Mouse (Mus musculus): ENCODE data around the gene 4930402H24Rik. TPM values are rescaled to one million over a fixed set of nuclear protein-coding genes. Genes with fewer than 3 reads are reported as not detected.

The 4930402H24Rik gene
- polyA plus RNA-seq, 1 experiment from 2014 or later, result 13.4 TPM

GRCm38 (mm10) chr2:130724369-130724768, 181.8 kb downstream of the 4930402H24Rik start:
- Histone ChIP-seq H3K27ac (ENCODE audit: low read length) (no peak overlapping the region), H3K9me3 (replicated peaks; ENCODE audit: control insufficient read depth, low read length) (no peaks in the 10 kb centered on the region), H3K4me3 (ENCODE audit: low read depth, low read length) (no peak overlapping the region), H3K36me3 (ENCODE audit: control insufficient read depth, insufficient read depth) (peaks cover 14% of the 10 kb centered on the region), H3K4me2 (ENCODE audit: low read depth, low read length) (no peak overlapping the region), H3K9ac (ENCODE audit: low read depth, low read length) (no peak overlapping the region), H3K27me3 (ENCODE audit: control insufficient read depth, insufficient read depth, low read depth, low read length) (no peaks in the 10 kb centered on the region), H3K4me1 (ENCODE audit: control insufficient read depth, low read depth, low read length) (no peaks in the 10 kb centered on the region)
- 62% methylated on average over 4 of the region's 4 CpGs for WGBS (ENCODE audit: insufficient replicate concordance)
- ATAC-seq (ENCODE audit: low read depth), result no peak

GRCm38 (mm10) chr2:130717951-130718350, 188.3 kb downstream of the 4930402H24Rik start:
- no peak overlapping the region for H3K4me2 ChIP-seq (ENCODE audit: low read depth, low read length)
- no peaks in the 10 kb centered on the region for H3K4me1 ChIP-seq (ENCODE audit: control insufficient read depth, low read depth, low read length)
- H3K9me3 ChIP-seq (replicated peaks; ENCODE audit: control insufficient read depth, low read length), result no peaks in the 10 kb centered on the region
- H3K27ac ChIP-seq (ENCODE audit: low read length), result no peak overlapping the region
- ATAC-seq (ENCODE audit: low read depth), result no peak
- H3K4me3 ChIP-seq (ENCODE audit: low read depth, low read length), result no peak overlapping the region
- H3K36me3 ChIP-seq (ENCODE audit: control insufficient read depth, insufficient read depth), result no peaks in the 10 kb centered on the region; the same call in 1 of the 2 replicates
- H3K27me3 ChIP-seq (ENCODE audit: control insufficient read depth, insufficient read depth, low read depth, low read length), result no peaks in the 10 kb centered on the region
- WGBS (ENCODE audit: insufficient replicate concordance), result 50% methylated on average over 6 of the region's 6 CpGs
- no peak overlapping the region for H3K9ac ChIP-seq (ENCODE audit: low read depth, low read length)

- Histone ChIP-seq H3K27ac (ENCODE audit: low read length) (peak overlapping the region; percentile 52), H3K4me3 (ENCODE audit: low read depth, low read length) (no peak overlapping the region), H3K27me3 (ENCODE audit: control insufficient read depth, insufficient read depth, low read depth, low read length) (no peaks in the 10 kb centered on the region), H3K4me1 (ENCODE audit: control insufficient read depth, low read depth, low read length) (peaks cover 3% of the 10 kb centered on the region; the same call in 1 of the 2 replicates), H3K9ac (ENCODE audit: low read depth, low read length) (no peak overlapping the region), H3K9me3 (replicated peaks; ENCODE audit: control insufficient read depth, low read length) (no peaks in the 10 kb centered on the region), H3K36me3 (ENCODE audit: control insufficient read depth, insufficient read depth) (no peaks in the 10 kb centered on the region), H3K4me2 (ENCODE audit: low read depth, low read length) (no peak overlapping the region)
- 0 out of 2 replicates have a peak, but pooled peaks have one; percentile 48 for ATAC-seq (ENCODE audit: low read depth)
- WGBS (ENCODE audit: insufficient replicate concordance), result 19% methylated on average over 10 of the region's 10 CpGs
These were observed 199.1 kb downstream of the 4930402H24Rik start for GRCm38 (mm10) chr2:130707057-130707456.

GRCm38 (mm10) chr2:130706602-130707001, 199.6 kb downstream of the 4930402H24Rik start:
- peaks cover 3% of the 10 kb centered on the region; the same call in 1 of the 2 replicates for H3K4me1 ChIP-seq (ENCODE audit: control insufficient read depth, low read depth, low read length)
- peak overlapping the region; percentile 52 for H3K27ac ChIP-seq (ENCODE audit: low read length)
- WGBS (ENCODE audit: insufficient replicate concordance), result 49% methylated on average over 4 of the region's 4 CpGs
- no peaks in the 10 kb centered on the region for H3K9me3 ChIP-seq (replicated peaks; ENCODE audit: control insufficient read depth, low read length)
- H3K4me3 ChIP-seq (ENCODE audit: low read depth, low read length), result no peak overlapping the region
- no peaks in the 10 kb centered on the region for H3K27me3 ChIP-seq (ENCODE audit: control insufficient read depth, insufficient read depth, low read depth, low read length)
- H3K4me2 ChIP-seq (ENCODE audit: low read depth, low read length), result no peak overlapping the region
- no peak overlapping the region for H3K9ac ChIP-seq (ENCODE audit: low read depth, low read length)
- ATAC-seq (ENCODE audit: low read depth), result peak; percentile 64
- no peaks in the 10 kb centered on the region for H3K36me3 ChIP-seq (ENCODE audit: control insufficient read depth, insufficient read depth)

- Histone ChIP-seq H3K36me3 (ENCODE audit: control insufficient read depth, insufficient read depth) (no peaks in the 10 kb centered on the region), H3K4me1 (ENCODE audit: control insufficient read depth, low read depth, low read length) (peaks cover 3% of the 10 kb centered on the region; the same call in 1 of the 2 replicates), H3K4me3 (ENCODE audit: low read depth, low read length) (no peak overlapping the region), H3K27ac (ENCODE audit: low read length) (no peak overlapping the region), H3K9me3 (replicated peaks; ENCODE audit: control insufficient read depth, low read length) (no peaks in the 10 kb centered on the region), H3K4me2 (ENCODE audit: low read depth, low read length) (no peak overlapping the region), H3K27me3 (ENCODE audit: control insufficient read depth, insufficient read depth, low read depth, low read length) (no peaks in the 10 kb centered on the region), H3K9ac (ENCODE audit: low read depth, low read length) (no peak overlapping the region)
- 67% methylated on average over 6 of the region's 6 CpGs for WGBS (ENCODE audit: insufficient replicate concordance)
- ATAC-seq (ENCODE audit: low read depth), result no peak
These were observed 201.0 kb downstream of the 4930402H24Rik start for GRCm38 (mm10) chr2:130705178-130705577.

- H3K27ac ChIP-seq (ENCODE audit: low read length), result no peak overlapping the region
- no peak for ATAC-seq (ENCODE audit: low read depth)
- H3K9ac ChIP-seq (ENCODE audit: low read depth, low read length), result no peak overlapping the region
- H3K4me1 ChIP-seq (ENCODE audit: control insufficient read depth, low read depth, low read length), result peaks cover 3% of the 10 kb centered on the region; the same call in 1 of the 2 replicates
- no peak overlapping the region for H3K4me3 ChIP-seq (ENCODE audit: low read depth, low read length)
- peaks cover 6% of the 10 kb centered on the region for H3K27me3 ChIP-seq (ENCODE audit: control insufficient read depth, insufficient read depth, low read depth, low read length)
- H3K36me3 ChIP-seq (ENCODE audit: control insufficient read depth, insufficient read depth), result no peaks in the 10 kb centered on the region
- no peaks in the 10 kb centered on the region for H3K9me3 ChIP-seq (replicated peaks; ENCODE audit: control insufficient read depth, low read length)
- no peak overlapping the region for H3K4me2 ChIP-seq (ENCODE audit: low read depth, low read length)
- 52% methylated on average over 9 of the region's 9 CpGs for WGBS (ENCODE audit: insufficient replicate concordance)
These were observed 201.9 kb downstream of the 4930402H24Rik start for GRCm38 (mm10) chr2:130704040-130705001.

- Histone ChIP-seq H3K27ac (ENCODE audit: low read length) (no peak overlapping the region), H3K4me1 (ENCODE audit: control insufficient read depth, low read depth, low read length) (peaks cover 3% of the 10 kb centered on the region; the same call in 1 of the 2 replicates), H3K27me3 (ENCODE audit: control insufficient read depth, insufficient read depth, low read depth, low read length) (peaks cover 43% of the 10 kb centered on the region), H3K36me3 (ENCODE audit: control insufficient read depth, insufficient read depth) (no peaks in the 10 kb centered on the region), H3K9ac (ENCODE audit: low read depth, low read length) (no peak overlapping the region), H3K4me2 (ENCODE audit: low read depth, low read length) (peak overlapping the region; percentile 80), H3K9me3 (replicated peaks; ENCODE audit: control insufficient read depth, low read length) (no peaks in the 10 kb centered on the region), H3K4me3 (ENCODE audit: low read depth, low read length) (peak overlapping the region; percentile 55)
- ATAC-seq (ENCODE audit: low read depth), result no peak
- 22% methylated on average over 14 of the region's 14 CpGs for WGBS (ENCODE audit: insufficient replicate concordance)
These were observed 208.4 kb downstream of the 4930402H24Rik start for GRCm38 (mm10) chr2:130697821-130698266.

GRCm38 (mm10) chr2:130697153-130697810, 208.9 kb downstream of the 4930402H24Rik start, which contains the start of gene Slc4a11:
Slc4a11 (minus strand) TSS chr2:130697519.
- no peak within 1 kb of the TSS for H3K27ac ChIP-seq (ENCODE audit: low read length)
- H3K4me2 ChIP-seq (ENCODE audit: low read depth, low read length), result peak within 1 kb of the TSS; percentile 80
- WGBS (ENCODE audit: insufficient replicate concordance), result under 1% methylated on average over 64 of the region's 65 CpGs
- no peak within 1 kb of the TSS; the same call in 1 of the 2 replicates for H3K9ac ChIP-seq (ENCODE audit: low read depth, low read length)
- H3K4me3 ChIP-seq (ENCODE audit: low read depth, low read length), result peak within 1 kb of the TSS; percentile 55
- H3K36me3 ChIP-seq (ENCODE audit: control insufficient read depth, insufficient read depth), result no peaks in the 10 kb centered on the region
- peak; percentile 55; the same call in 1 of the 2 replicates for ATAC-seq (ENCODE audit: low read depth)
- peaks cover 43% of the 10 kb centered on the region for H3K27me3 ChIP-seq (ENCODE audit: control insufficient read depth, insufficient read depth, low read depth, low read length)
- H3K9me3 ChIP-seq (replicated peaks; ENCODE audit: control insufficient read depth, low read length), result no peaks in the 10 kb centered on the region
- peaks cover 3% of the 10 kb centered on the region; the same call in 1 of the 2 replicates for H3K4me1 ChIP-seq (ENCODE audit: control insufficient read depth, low read depth, low read length)

Measured in liver, embryonic 16.5 days (tissue).